Mouse (Mus musculus) midbrain, embryonic 11.5 days (tissue): Measurements from ENCODE around the gene G6pc3. TPM values are rescaled to one million over a fixed set of nuclear protein-coding genes. Genes with fewer than 3 reads are reported as not detected.
A peak's percentile ranks its signal among the peaks of the same experiment; 100 is the strongest.

ENCODE experiments used
- ATAC-seq: fragments of 200-750 bp; cut with Nextera tagmentation; 2 replicates; pipeline ENCODE4 v1.8.0; 2017; ENCODE audit warnings: moderate TSS enrichment, moderate library complexity; ENCODE audit not compliant: low FRiP score
- DNase-seq: peaks from one replicate; pipeline ENCODE4 v3.0.0; 2015; ENCODE audit warnings: low spot score; ENCODE audit errors: missing footprints
- H3K27ac ChIP-seq: fragments of 300-500 bp; sonication (generic); 2 replicates; pipeline ENCODE4 v1.5.1; 2014; ENCODE audit warnings: low read depth, low read length
- H3K27me3 ChIP-seq: fragments of 300-500 bp; sonication (generic); 2 replicates; pipeline ENCODE4 v1.6.1; 2014; ENCODE audit warnings: mild to moderate bottlenecking, low read length, moderate library complexity, mixed read lengths; ENCODE audit not compliant: control insufficient read depth, insufficient read depth
- H3K36me3 ChIP-seq: fragments of 300-500 bp; sonication (generic); 2 replicates; pipeline ENCODE4 v1.6.1; 2014; ENCODE audit warnings: mild to moderate bottlenecking, low read length, moderate library complexity, mixed read lengths; ENCODE audit not compliant: control insufficient read depth, insufficient read depth
- H3K4me1 ChIP-seq: fragments of 300-500 bp; sonication (generic); 2 replicates; pipeline ENCODE4 v1.6.1; 2014; ENCODE audit warnings: low read length; ENCODE audit not compliant: control insufficient read depth, insufficient read depth
- H3K4me2 ChIP-seq: fragments of 300-500 bp; sonication (generic); 2 replicates; pipeline ENCODE4 v1.6.1; 2014; ENCODE audit warnings: mild to moderate bottlenecking, moderate library complexity
- H3K4me3 ChIP-seq: fragments of 300-500 bp; sonication (generic); 2 replicates; pipeline ENCODE4 v1.5.1; 2014; ENCODE audit warnings: low read depth, low read length
- H3K9ac ChIP-seq: fragments of 300-500 bp; sonication (generic); 2 replicates; pipeline ENCODE4 v1.6.1; 2014; ENCODE audit warnings: low read length
- H3K9me3 ChIP-seq: fragments of 300-500 bp; sonication (generic); 2 replicates; pipeline ENCODE4 v1.6.1; 2016; ENCODE audit warnings: low read length; ENCODE audit not compliant: control insufficient read depth
- WGBS: fragments of 180-500 bp; shearing (Covaris S2); extraction: QIAGEN DNeasy Blood & Tissue Kit; methylation state at CpG from one replicate; pipeline ENCODE4 v1.1.7; 2014; 5-methylcytosine and 5-hydroxymethylcytosine counted together
- polyA plus RNA-seq: library from polyadenylated mRNA; unstranded; fragments of >200 nt; fragmentation: Nextera tagmentation; extraction: Ambion mirVana; gene quantifications from 2 replicates; pipeline ENCODE4 v1.2.1, GENCODE M21; 2014

G6pc3 gene
- polyA plus RNA-seq, 1 experiment from 2014 or later, result 31.5 TPM

DNA sequence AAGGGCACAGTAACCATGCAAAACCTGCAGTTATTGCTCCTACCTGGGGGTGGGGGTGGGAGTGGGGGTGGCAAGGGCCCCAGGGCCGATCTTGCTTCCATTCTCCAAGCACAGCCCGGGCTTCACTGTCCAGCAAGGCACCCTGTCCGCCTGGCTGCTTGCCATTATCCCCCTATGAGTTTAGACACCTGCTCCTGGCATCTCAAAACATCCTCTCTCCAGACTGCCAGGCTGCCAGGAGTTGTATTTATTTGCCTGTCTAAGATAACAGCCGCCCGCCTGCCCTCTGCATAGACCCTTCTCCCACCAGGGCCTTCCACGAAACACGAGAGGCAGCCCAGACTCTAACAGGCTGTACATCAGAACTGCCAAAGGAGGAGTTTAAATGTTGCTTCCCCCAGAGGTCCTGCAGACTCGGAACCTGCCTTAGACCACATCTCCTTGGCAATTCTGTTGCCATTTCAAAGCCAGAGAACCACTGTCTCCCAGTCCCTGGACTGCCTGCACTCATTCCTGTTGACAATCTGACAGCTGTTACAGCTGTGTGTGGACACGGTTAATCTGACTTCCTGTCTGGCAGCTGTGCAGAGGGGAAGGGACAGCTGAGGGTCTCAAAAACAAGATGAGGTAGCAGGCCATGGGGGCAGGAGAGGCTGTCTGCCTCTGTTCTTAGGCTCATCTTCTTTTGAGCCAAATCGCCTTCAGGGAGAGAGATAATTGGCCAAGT lies 25.2 kb downstream of the G6pc3 start:
- H3K9me3 ChIP-seq, result no peaks in the 10 kb centered on the region
- H3K27me3 ChIP-seq, result no peaks in the 10 kb centered on the region
- DNase-seq, result no peak
- H3K4me1 ChIP-seq, result peaks cover 30% of the 10 kb centered on the region
- no peak overlapping the region for H3K9ac ChIP-seq
- H3K36me3 ChIP-seq, result peaks cover 2% of the 10 kb centered on the region; the same call in 1 of the 2 replicates
- H3K4me2 ChIP-seq, result no peak overlapping the region
- ATAC-seq, result no peak
- WGBS, result 73% methylated on average over 10 of the region's 10 CpGs
- H3K27ac ChIP-seq, result no peak overlapping the region
- no peak overlapping the region for H3K4me3 ChIP-seq

DNA sequence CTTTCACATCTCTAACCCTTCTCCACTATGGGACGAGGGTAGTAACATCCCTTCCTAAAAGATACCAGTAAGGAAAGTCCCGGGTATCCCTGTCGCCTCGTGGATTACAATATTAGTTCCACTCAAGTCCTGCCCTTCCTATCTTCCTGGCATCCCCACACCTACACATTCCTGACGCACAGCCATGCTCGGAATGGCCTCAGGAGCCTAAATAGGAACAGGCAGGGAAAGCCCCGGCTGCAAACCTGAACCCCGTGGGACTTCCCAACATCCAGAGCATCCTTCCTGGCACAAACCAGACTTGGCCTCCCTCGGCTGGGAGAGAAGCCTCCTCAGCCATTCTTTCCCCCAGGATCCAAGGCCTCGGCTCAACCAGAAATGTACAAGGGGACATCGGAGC lies 26.1 kb downstream of the G6pc3 start:
- H3K9me3 ChIP-seq, result no peaks in the 10 kb centered on the region
- peaks cover 29% of the 10 kb centered on the region for H3K4me1 ChIP-seq
- WGBS, result 82% methylated on average over 11 of the region's 11 CpGs
- H3K9ac ChIP-seq, result no peak overlapping the region
- H3K27ac ChIP-seq, result no peak overlapping the region
- no peak overlapping the region for H3K4me3 ChIP-seq
- no peak overlapping the region for H3K4me2 ChIP-seq
- ATAC-seq, result no peak
- DNase-seq, result no peak
- H3K36me3 ChIP-seq, result peaks cover 2% of the 10 kb centered on the region; the same call in 1 of the 2 replicates
- no peaks in the 10 kb centered on the region for H3K27me3 ChIP-seq

GRCm38 (mm10) chr11:102216056-102216885 lies 26.9 kb downstream of the G6pc3 start:
- H3K27ac ChIP-seq, result no peak overlapping the region
- DNase-seq (no peak), ATAC-seq (no peak)
- peaks cover 29% of the 10 kb centered on the region for H3K4me1 ChIP-seq
- H3K36me3 ChIP-seq, result peaks cover 2% of the 10 kb centered on the region; the same call in 1 of the 2 replicates
- no peak overlapping the region for H3K4me2 ChIP-seq
- no peaks in the 10 kb centered on the region for H3K9me3 ChIP-seq
- H3K9ac ChIP-seq, result no peak overlapping the region
- H3K4me3 ChIP-seq, result no peak overlapping the region
- 50% methylated on average over 12 of the region's 12 CpGs for WGBS
- H3K27me3 ChIP-seq, result no peaks in the 10 kb centered on the region

DNA sequence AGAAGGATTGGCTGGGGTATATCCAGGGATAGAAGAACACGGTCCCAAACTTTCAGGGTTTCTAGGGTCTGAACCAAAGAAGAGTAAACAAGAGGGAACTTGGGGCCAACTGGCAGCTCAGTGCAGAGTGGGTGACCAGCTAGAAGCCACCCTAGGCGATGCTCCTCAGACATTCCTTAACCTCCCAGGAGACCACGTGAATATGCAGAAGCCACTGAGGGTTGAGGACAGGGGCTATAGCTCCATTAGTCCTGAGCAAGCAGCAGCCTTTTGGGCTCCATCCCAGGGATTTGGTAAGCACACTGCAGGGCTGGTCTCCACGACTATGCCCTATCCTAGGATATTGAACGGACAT lies 27.4 kb downstream of the G6pc3 start:
- DNase-seq (no peak), ATAC-seq (no peak)
- Histone ChIP-seq H3K4me3 (no peak overlapping the region), H3K27ac (no peak overlapping the region), H3K9ac (no peak overlapping the region), H3K36me3 (peaks cover 2% of the 10 kb centered on the region; the same call in 1 of the 2 replicates), H3K4me2 (no peak overlapping the region), H3K27me3 (no peaks in the 10 kb centered on the region), H3K9me3 (no peaks in the 10 kb centered on the region), H3K4me1 (peaks cover 29% of the 10 kb centered on the region)
- WGBS, result 55% methylated on average over 5 of the region's 5 CpGs

DNA sequence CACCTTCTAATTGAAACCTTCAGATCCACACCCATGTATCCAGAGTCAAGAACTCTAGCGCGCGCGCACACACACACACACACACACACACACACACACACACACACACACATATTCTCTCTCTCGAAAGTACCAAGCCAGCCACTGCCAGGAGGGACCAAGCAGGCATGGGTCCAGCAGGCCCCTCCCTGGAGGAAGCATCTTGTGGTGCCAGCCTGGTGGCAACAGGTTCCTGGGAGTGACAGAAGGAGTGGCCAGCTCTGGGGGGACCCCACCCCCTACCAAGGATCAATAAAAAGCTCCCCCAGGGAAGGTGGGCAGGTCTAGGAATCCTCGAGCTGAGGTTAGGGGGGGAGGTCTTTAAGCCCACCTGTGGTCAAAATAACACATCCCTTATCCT lies 28.0 kb downstream of the G6pc3 start:
- WGBS, result 77% methylated on average over 6 of the region's 6 CpGs
- H3K4me1 ChIP-seq, result peaks cover 29% of the 10 kb centered on the region
- H3K27ac ChIP-seq, result no peak overlapping the region

DNA sequence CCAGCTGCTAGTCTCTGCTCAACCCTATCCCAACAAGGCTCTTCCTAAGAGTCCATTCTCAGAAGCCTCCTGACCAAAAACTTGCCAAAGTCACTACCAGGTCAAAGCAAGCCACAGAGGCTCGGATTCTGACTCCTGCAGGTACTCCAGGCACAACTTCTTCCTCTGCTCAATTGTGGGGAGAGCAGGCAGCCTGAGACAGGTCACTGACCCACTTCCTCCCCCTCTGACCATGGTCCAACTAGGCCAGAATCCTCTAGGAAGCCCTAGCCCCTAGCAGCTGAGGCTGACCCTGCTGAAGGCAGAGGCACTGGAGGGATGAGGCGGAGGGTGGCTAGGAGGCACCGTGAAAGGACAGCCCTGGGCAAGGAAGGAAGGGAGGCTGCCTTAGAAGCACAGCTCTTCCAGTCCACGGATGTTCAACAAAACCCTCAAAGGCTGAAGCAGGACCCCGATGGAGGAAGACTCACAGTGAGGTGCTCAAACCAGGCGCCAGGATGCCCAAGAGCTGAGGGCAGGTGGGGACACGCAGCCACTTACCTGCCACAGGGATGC lies 28.5 kb downstream of the G6pc3 start:
- Histone ChIP-seq H3K4me1 (peaks cover 29% of the 10 kb centered on the region), H3K9ac (0 out of 2 replicates have a peak overlapping the region, but pooled peaks have one; percentile 27), H3K4me3 (no peak overlapping the region), H3K27ac (no peak overlapping the region; the same call in 1 of the 2 replicates), H3K9me3 (no peaks in the 10 kb centered on the region), H3K27me3 (no peaks in the 10 kb centered on the region), H3K36me3 (peaks cover 2% of the 10 kb centered on the region; the same call in 1 of the 2 replicates), H3K4me2 (peak overlapping the region; percentile 31; the same call in 1 of the 2 replicates)
- no peak for ATAC-seq
- 84% methylated on average over 7 of the region's 7 CpGs for WGBS
- no peak for DNase-seq

More for the DNA sequence above, 28.0 kb downstream of the G6pc3 start:
- Histone ChIP-seq H3K4me3 (no peak overlapping the region), H3K9ac (no peak overlapping the region), H3K27me3 (no peaks in the 10 kb centered on the region), H3K36me3 (peaks cover 2% of the 10 kb centered on the region; the same call in 1 of the 2 replicates), H3K9me3 (no peaks in the 10 kb centered on the region), H3K4me2 (no peak overlapping the region)
- DNase-seq, result no peak
- ATAC-seq, result no peak

DNA sequence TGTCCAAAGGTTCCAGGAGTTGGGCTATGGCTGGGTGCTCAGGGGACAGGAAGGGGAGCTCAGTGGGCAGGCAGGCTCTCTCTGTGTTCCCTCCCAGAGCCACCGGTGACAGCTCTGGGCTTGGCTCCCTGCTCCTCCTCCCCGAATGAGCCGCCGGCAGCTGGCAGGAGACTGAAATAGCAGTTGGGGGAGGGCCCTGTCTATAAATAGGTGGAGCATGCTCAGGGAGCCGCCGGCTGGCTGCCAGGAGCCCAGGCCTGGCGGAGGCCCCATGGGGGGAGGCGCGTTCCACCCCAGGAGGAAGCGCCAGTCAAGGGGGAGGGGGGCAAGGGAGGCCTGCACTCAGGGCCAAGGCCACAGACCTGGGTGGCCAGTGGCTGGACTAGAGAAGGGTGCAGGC lies 29.4 kb downstream of the G6pc3 start:
- Histone ChIP-seq H3K36me3 (peaks cover 2% of the 10 kb centered on the region; the same call in 1 of the 2 replicates), H3K4me1 (peaks cover 29% of the 10 kb centered on the region)
- WGBS, result 0% methylated on average over 10 of the region's 10 CpGs

DNA sequence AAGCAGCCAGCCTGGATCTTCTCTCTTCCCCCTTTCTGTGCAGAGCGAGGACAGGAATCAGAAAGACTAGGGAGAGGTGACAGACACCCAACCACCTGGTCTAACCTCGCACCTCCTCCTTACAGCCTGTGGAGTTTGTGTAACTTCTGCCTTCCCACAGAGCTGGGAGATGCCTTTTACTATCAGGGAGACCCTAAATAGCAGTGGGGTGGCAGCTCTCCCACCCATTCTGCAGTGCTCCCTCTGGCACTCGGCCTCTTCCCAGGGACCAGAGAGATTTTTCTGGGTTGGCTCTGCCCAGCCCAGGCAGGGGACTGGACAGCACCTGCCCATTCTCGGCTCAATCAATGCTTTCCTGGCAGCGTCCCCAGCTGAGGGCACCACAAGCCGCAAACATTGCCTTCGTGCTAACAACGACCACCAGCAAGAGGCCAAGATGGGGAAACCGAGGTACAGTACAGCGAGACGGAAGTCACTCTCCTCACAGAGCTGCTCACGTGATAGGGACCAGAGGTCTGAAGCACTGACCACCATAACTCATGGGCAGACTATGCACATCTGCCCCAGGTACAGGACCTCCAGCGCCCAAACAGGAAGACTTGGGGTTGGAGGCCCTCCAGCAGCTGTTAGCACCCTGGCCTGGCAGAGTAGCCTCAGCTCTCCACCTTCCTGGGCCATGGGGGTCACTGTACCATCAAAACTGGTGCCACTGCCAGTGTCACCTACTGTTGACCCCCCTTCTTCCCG lies 30.0 kb downstream of the G6pc3 start:
- Histone ChIP-seq H3K4me3 (no peak overlapping the region), H3K4me2 (peak overlapping the region; percentile 31), H3K36me3 (peaks cover 2% of the 10 kb centered on the region; the same call in 1 of the 2 replicates), H3K4me1 (peaks cover 29% of the 10 kb centered on the region), H3K9ac (peak overlapping the region; percentile 43), H3K9me3 (no peaks in the 10 kb centered on the region), H3K27me3 (no peaks in the 10 kb centered on the region), H3K27ac (peak overlapping the region; percentile 67; the same call in 1 of the 2 replicates)
- DNase-seq (no peak), ATAC-seq (0 out of 2 replicates have a peak, but pooled peaks have one; percentile 6)
- WGBS, result 79% methylated on average over 14 of the region's 14 CpGs

More for the DNA sequence above, 29.4 kb downstream of the G6pc3 start:
- Histone ChIP-seq H3K4me2 (peak overlapping the region; percentile 31), H3K27ac (peak overlapping the region; percentile 67), H3K9ac (peak overlapping the region; percentile 43), H3K4me3 (no peak overlapping the region), H3K27me3 (no peaks in the 10 kb centered on the region), H3K9me3 (no peaks in the 10 kb centered on the region)
- peak; percentile 83 for ATAC-seq
- DNase-seq, result peak; percentile 90
